Mouse (Mus musculus) brain, embryonic 14.5 days (tissue): ENCODE results near the gene Rufy3.

ENCODE experiments used
- CTCF ChIP-seq: fragments of 200-500 bp; IDR thresholded peaks from 2 replicates; pipeline ENCODE4 v1.5.1; 2012; ENCODE audit warnings: inconsistent platforms, mild to moderate bottlenecking, moderate library complexity, borderline replicate concordance; ENCODE audit not compliant: insufficient read depth, insufficient read length; ENCODE audit errors: extremely low read depth
- POLR2A ChIP-seq: fragments of 200-500 bp; IDR thresholded peaks from 2 replicates; pipeline ENCODE4 v1.6.1; 2012; ENCODE audit warnings: mild to moderate bottlenecking, inconsistent platforms, borderline replicate concordance; ENCODE audit not compliant: poor library complexity, insufficient read depth, insufficient read length, severe bottlenecking; ENCODE audit errors: extremely low read depth

- TF ChIP-seq CTCF (no peak), POLR2A (no peak)
These were observed 80.1 kb downstream of the Rufy3 start for GRCm38 (mm10) chr5:88644901-88645300.
